8 mouse cellular contexts compared by ENCODE assay signal in the genomic region with DNA sequence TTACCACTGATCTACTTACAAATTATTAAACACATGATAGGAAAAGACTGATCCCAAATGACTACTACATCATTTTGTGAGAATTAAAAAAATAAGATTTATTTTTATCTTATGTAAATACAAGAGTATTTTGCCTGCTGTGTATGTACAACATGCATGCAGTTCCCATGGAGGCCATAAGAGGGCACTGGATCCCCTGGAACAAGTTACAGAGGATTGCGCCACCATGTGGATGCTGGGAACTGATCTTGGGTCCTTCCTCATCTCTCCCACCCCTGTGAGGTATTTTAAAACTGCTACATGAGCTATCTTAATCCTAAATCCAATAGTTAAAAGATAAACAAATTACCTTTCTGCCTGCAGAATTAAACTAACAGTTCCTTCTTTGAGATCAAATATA.
DNase-seq lines count a peak whose midpoint lies in the region; ATAC-seq and TF ChIP-seq lines count a peak whose summit lies in the region.

No protein-coding gene starts in this region.

- WGBS in kidney, embryonic 14.5 days = 94% methylated on average over 1 of the region's 1 CpGs
- 97% methylated on average over 1 of the region's 1 CpGs for WGBS in olfactory bulb, adult 2 months
- 100% methylated on average over 1 of the region's 1 CpGs for WGBS in intestine, embryonic 16.5 days

- ATAC-seq in kidney, embryonic 14.5 days (ENCODE audit: low FRiP score, low TSS enrichment) = no peak
- no peak for ATAC-seq in intestine, embryonic 16.5 days

- no peak overlapping the region for H3K9ac ChIP-seq in kidney, embryonic 14.5 days (ENCODE audit: low read depth, low read length)
- H3K9ac ChIP-seq in intestine, embryonic 16.5 days (ENCODE audit: low read depth, low read length) = no peak overlapping the region

- no peak overlapping the region for H3K4me2 ChIP-seq in kidney, embryonic 14.5 days (replicated peaks; ENCODE audit: low read depth, low read length)
- no peak overlapping the region for H3K4me2 ChIP-seq in intestine, embryonic 16.5 days (ENCODE audit: low read depth, low read length)

- DNase-seq in kidney, postnatal 10 days = peak; percentile 41
- DNase-seq in CD8-positive naive resting alpha-beta T cell, adult 2 months (ENCODE audit: low read depth in 2 of 2, low spot score in 2 of 2) = peak; percentile 18 to 41
- DNase-seq in T-cell, adult 2 months (ENCODE audit: low spot score) = peak; percentile 48
- no peak for DNase-seq in urinary bladder, adult 2 months (ENCODE audit: low spot score)
- no peak for DNase-seq in ovary, postnatal 14 days (ENCODE audit: low spot score)

- no peak for TF ChIP-seq POLR2A in olfactory bulb, adult 2 months (IDR thresholded peaks at IDR 0.05; ENCODE audit: insufficient read depth, low read depth, low read length)

- peaks cover 2% of the 10 kb centered on the region; the same call in 1 of the 2 replicates for H3K9me3 ChIP-seq in kidney, embryonic 14.5 days (ENCODE audit: control insufficient read depth, low read length)
- H3K9me3 ChIP-seq in intestine, embryonic 16.5 days (ENCODE audit: control insufficient read depth, low read length) = no peaks in the 10 kb centered on the region

- H3K36me3 ChIP-seq in kidney, embryonic 14.5 days (ENCODE audit: control insufficient read depth, insufficient read depth, low read length) = peaks cover 3% of the 10 kb centered on the region; the same call in 1 of the 2 replicates
- no peaks in the 10 kb centered on the region for H3K36me3 ChIP-seq in intestine, embryonic 16.5 days (ENCODE audit: control insufficient read depth, insufficient read depth, low read length)

- no peak overlapping the region for H3K27ac ChIP-seq in kidney, embryonic 14.5 days (ENCODE audit: low read depth, low read length)
- no peak overlapping the region for H3K27ac ChIP-seq in olfactory bulb, adult 2 months (ENCODE audit: insufficient read depth, low read depth, low read length)
- H3K27ac ChIP-seq in intestine, embryonic 16.5 days (ENCODE audit: low read length) = no peak overlapping the region

- H3K4me1 ChIP-seq in kidney, embryonic 14.5 days (ENCODE audit: control insufficient read depth, insufficient read depth, low read length) = no peaks in the 10 kb centered on the region
- H3K4me1 ChIP-seq in olfactory bulb, adult 2 months (ENCODE audit: control insufficient read depth, insufficient read depth, low read length) = no peaks in the 10 kb centered on the region
- H3K4me1 ChIP-seq in intestine, embryonic 16.5 days (ENCODE audit: control insufficient read depth, insufficient read depth, low read length) = no peaks in the 10 kb centered on the region

- TF ChIP-seq CTCF in olfactory bulb, adult 2 months (IDR thresholded peaks at IDR 0.05; ENCODE audit: insufficient read depth, low read depth, low read length) = 0 out of 2 replicates have a peak, but pooled peaks have one; percentile 12

- H3K4me3 ChIP-seq in kidney, embryonic 14.5 days (ENCODE audit: low read length) = no peak overlapping the region
- no peak overlapping the region for H3K4me3 ChIP-seq in olfactory bulb, adult 2 months (ENCODE audit: insufficient read depth, low read depth, low read length)
- H3K4me3 ChIP-seq in intestine, embryonic 16.5 days (ENCODE audit: low read length) = no peak overlapping the region

- no peaks in the 10 kb centered on the region for H3K27me3 ChIP-seq in kidney, embryonic 14.5 days (ENCODE audit: control insufficient read depth, insufficient read depth, low read length)
- no peaks in the 10 kb centered on the region for H3K27me3 ChIP-seq in intestine, embryonic 16.5 days (replicated peaks; ENCODE audit: control insufficient read depth, insufficient read depth, low read length)

Comparison
In these comparisons a context has a peak if more than half of its experiments do, and no peak if none do; other contexts are left out.
1. DNase-seq: peak in kidney, postnatal 10 days (single experiment), CD8-positive naive resting alpha-beta T cell, adult 2 months (2 of 2) and T-cell, adult 2 months (single experiment); none in urinary bladder, adult 2 months (single experiment) and ovary, postnatal 14 days (single experiment).